Mouse (Mus musculus) MEL (cell line): ENCODE data around the gene Rab42.

Source experiments
- CHD1 ChIP-seq: IDR thresholded peaks from 2 replicates; pipeline ENCODE4 v1.6.1; 2012; ENCODE audit warnings: low read depth, mild to moderate bottlenecking, inconsistent platforms, low read length, improper control_type of control experiment
- JUND ChIP-seq: IDR thresholded peaks from 2 replicates; pipeline ENCODE4 v1.6.1; 2011; ENCODE audit warnings: low read depth, mild to moderate bottlenecking, improper control_type of control experiment, low read length
- MAX ChIP-seq: IDR thresholded peaks from 2 replicates; pipeline ENCODE4 v1.6.1; 2011; ENCODE audit warnings: low read length, improper control_type of control experiment
- MYB ChIP-seq: IDR thresholded peaks from 2 replicates; pipeline ENCODE4 v1.6.1; 2011; ENCODE audit warnings: mild to moderate bottlenecking, low read depth, low read length, improper control_type of control experiment
- TBP ChIP-seq: IDR thresholded peaks from 2 replicates; pipeline ENCODE4 v1.8.0; 2011; ENCODE audit warnings: low read depth, low read length, improper control_type of control experiment
- ZMIZ1 ChIP-seq: IDR thresholded peaks from 2 replicates; pipeline ENCODE4 v1.6.1; 2012; ENCODE audit warnings: low read depth, mild to moderate bottlenecking, inconsistent platforms, low read length, improper control_type of control experiment, moderate library complexity

- TF ChIP-seq MYB, result no peak
- TF ChIP-seq ZMIZ1, result no peak
- TF ChIP-seq TBP, result no peak
- TF ChIP-seq MAX, result no peak
- no peak for TF ChIP-seq CHD1
- no peak for TF ChIP-seq JUND
These were observed 3.3 kb downstream of the Rab42 start for GRCm38 (mm10) chr4:132299849-132300248.
